Comparison of ENCODE assay signal across 10 mouse cellular contexts in genomic region chr5:122091070-122091469, GRCm38 (mm10). TPM values are rescaled to one million over a fixed set of nuclear protein-coding genes. Genes with fewer than 3 reads are reported as not detected.
DNase-seq lines count a peak whose midpoint lies in the region; ATAC-seq and TF ChIP-seq lines count a peak whose summit lies in the region.
"Had no signal": no experiment of that assay in that cellular context is flagged by ENCODE, and none has a peak within 500 bp of the region (broad histone marks: within the 10 kb centered on the region; RNA-seq: fewer than 3 reads in every experiment).

No protein-coding gene starts in this region.

- DNase-seq in heart, adult 9 months (ENCODE audit: low spot score in 2 of 2), result no peak
- peak; percentile 67 for DNase-seq in CD4-positive helper T cell, adult 2 months (ENCODE audit: low read depth, low spot score)
- peak; percentile 70 for DNase-seq in adrenal gland, postnatal 14 days
- peak; percentile 81 for DNase-seq in forebrain, embryonic 10.5 days (ENCODE audit: extremely low spot score, low spot score)
- DNase-seq in kidney, postnatal 25 days, result peak; percentile 62 to 63
- DNase-seq in midbrain, postnatal 0 days (ENCODE audit: low spot score), result peak; percentile 75
- DNase-seq in thymus, postnatal 14 days, result peak; percentile 75

- H3K4me3 ChIP-seq in heart, embryonic 16.5 days (ENCODE audit: low read length), result no peak overlapping the region
- H3K4me3 ChIP-seq in forebrain, embryonic 10.5 days, result no peak overlapping the region
- no peak overlapping the region for H3K4me3 ChIP-seq in midbrain, postnatal 0 days (ENCODE audit: low read depth, low read length)
- H3K4me3 ChIP-seq: erythroblast, embryonic 14.5 days; megakaryocyte, embryonic 14.5 days had no signal

- peak; percentile 89 for TF ChIP-seq CTCF in midbrain, postnatal 0 days (IDR thresholded peaks at IDR 0.05)

- H3K9ac ChIP-seq in heart, embryonic 16.5 days (ENCODE audit: low read length), result no peak overlapping the region
- no peak overlapping the region for H3K9ac ChIP-seq in midbrain, postnatal 0 days (replicated peaks; ENCODE audit: low read length, poor library complexity, severe bottlenecking)

- H3K36me3 ChIP-seq in heart, embryonic 16.5 days (ENCODE audit: control insufficient read depth, insufficient read depth), result peaks cover 2% of the 10 kb centered on the region; the same call in 1 of the 2 replicates
- no peaks in the 10 kb centered on the region for H3K36me3 ChIP-seq in forebrain, embryonic 10.5 days (replicated peaks)
- H3K36me3 ChIP-seq in midbrain, postnatal 0 days (ENCODE audit: insufficient read depth, low read length), result no peaks in the 10 kb centered on the region

- peaks cover 7% of the 10 kb centered on the region for H3K4me1 ChIP-seq in heart, embryonic 16.5 days (ENCODE audit: control insufficient read depth, insufficient read depth, low read length)
- H3K4me1 ChIP-seq in forebrain, embryonic 10.5 days, result peaks cover 9% of the 10 kb centered on the region; the same call in 1 of the 2 replicates
- H3K4me1 ChIP-seq in midbrain, postnatal 0 days (ENCODE audit: insufficient read depth, low read length), result no peaks in the 10 kb centered on the region
- H3K4me1 ChIP-seq: megakaryocyte, embryonic 14.5 days had no signal

- no peaks in the 10 kb centered on the region for H3K27me3 ChIP-seq in heart, embryonic 16.5 days (ENCODE audit: control insufficient read depth, insufficient read depth, low read length)
- 0 out of 2 replicates have a peak, but pooled peaks cover 1% of the 10 kb centered on the region for H3K27me3 ChIP-seq in forebrain, embryonic 10.5 days (ENCODE audit: poor library complexity, severe bottlenecking)
- H3K27me3 ChIP-seq in midbrain, postnatal 0 days (ENCODE audit: insufficient read depth, low read length), result no peaks in the 10 kb centered on the region

- 22% methylated on average over 15 of the region's 15 CpGs for WGBS in heart, embryonic 16.5 days
- WGBS in forebrain, embryonic 10.5 days, result 18% methylated on average over 15 of the region's 15 CpGs
- 12% methylated on average over 15 of the region's 15 CpGs for WGBS in midbrain, postnatal 0 days

- H3K27ac ChIP-seq in heart, embryonic 16.5 days (ENCODE audit: low read length), result peak overlapping the region; percentile 98
- no peak overlapping the region for H3K27ac ChIP-seq in forebrain, embryonic 10.5 days
- no peak overlapping the region for H3K27ac ChIP-seq in midbrain, postnatal 0 days (ENCODE audit: low read depth, low read length)

- H3K9me3 ChIP-seq in heart, embryonic 16.5 days (replicated peaks; ENCODE audit: control insufficient read depth, low read length), result peaks cover 5% of the 10 kb centered on the region; the same call in 1 of the 2 replicates
- H3K9me3 ChIP-seq in forebrain, embryonic 10.5 days, result peaks cover 6% of the 10 kb centered on the region; the same call in 1 of the 2 replicates
- H3K9me3 ChIP-seq in midbrain, postnatal 0 days (ENCODE audit: low read length), result no peaks in the 10 kb centered on the region

- no peak for ATAC-seq in heart, embryonic 16.5 days (replicated peaks; ENCODE audit: extremely low read depth, insufficient read depth, low FRiP score)
- ATAC-seq in midbrain, postnatal 0 days (ENCODE audit: low FRiP score), result no peak

- no peak overlapping the region for H3K4me2 ChIP-seq in heart, embryonic 16.5 days (ENCODE audit: low read depth, low read length)
- no peak overlapping the region for H3K4me2 ChIP-seq in midbrain, postnatal 0 days (ENCODE audit: low read depth, low read length, poor library complexity, severe bottlenecking)

RNA-seq across cellular contexts. Expression of gene Myl2, which starts 9.7 kb away (rescaled TPM):
- polyA plus RNA-seq in heart, embryonic 16.5 days (2015; fragmentation: Nextera tagmentation; extraction: Ambion mirVana), result 7,978 and 9,755 TPM in 2 replicates
- total RNA-seq in adrenal gland, postnatal 14 days (2021), result not detected in 2 replicates
- polyA plus RNA-seq in forebrain, embryonic 10.5 days (2016; fragmentation: Nextera tagmentation; extraction: Ambion mirVana), result not detected in 2 replicates
- 0.55 and 0.99 TPM in 2 replicates for total RNA-seq in midbrain, postnatal 0 days (2014; rRNA removed)
- 4.4 and 4.6 TPM in 2 replicates for polyA plus RNA-seq in midbrain, postnatal 0 days (2015; fragmentation: Nextera tagmentation; extraction: Ambion mirVana)
- polyA plus RNA-seq: erythroblast, embryonic 14.5 days had no signal

RNA-seq across cellular contexts. Expression of gene Cux2, which starts 41.2 kb away (rescaled TPM):
- 3.0 and 3.7 TPM in 2 replicates for polyA plus RNA-seq in heart, embryonic 16.5 days (2015; fragmentation: Nextera tagmentation; extraction: Ambion mirVana)
- total RNA-seq in adrenal gland, postnatal 14 days (2021), result 16.6 and 17.7 TPM in 2 replicates
- 5.0 and 6.5 TPM in 2 replicates for polyA plus RNA-seq in forebrain, embryonic 10.5 days (2016; fragmentation: Nextera tagmentation; extraction: Ambion mirVana)
- total RNA-seq in midbrain, postnatal 0 days (2014; rRNA removed), result 40.1 and 40.2 TPM in 2 replicates
- polyA plus RNA-seq in midbrain, postnatal 0 days (2015; fragmentation: Nextera tagmentation; extraction: Ambion mirVana), result 15.4 and 17.4 TPM in 2 replicates

RNA-seq across cellular contexts. Expression of gene Ccdc63, which starts 49.6 kb away (rescaled TPM):
- polyA plus RNA-seq in heart, embryonic 16.5 days (2015; fragmentation: Nextera tagmentation; extraction: Ambion mirVana), result 0.12 and 0.56 TPM in 2 replicates
- not detected in 2 replicates for total RNA-seq in adrenal gland, postnatal 14 days (2021)
- polyA plus RNA-seq in forebrain, embryonic 10.5 days (2016; fragmentation: Nextera tagmentation; extraction: Ambion mirVana), result not detected in 2 replicates
- 0.52 TPM in 1 of 2 replicates, not detected in the other for total RNA-seq in midbrain, postnatal 0 days (2014; rRNA removed)
- polyA plus RNA-seq in midbrain, postnatal 0 days (2015; fragmentation: Nextera tagmentation; extraction: Ambion mirVana), result not detected in 2 replicates
- polyA plus RNA-seq: erythroblast, embryonic 14.5 days had no signal

Comparison
In these comparisons a context has a peak if more than half of its experiments do, and no peak if none do; other contexts are left out.
1. DNase-seq: peak in CD4-positive helper T cell, adult 2 months (single experiment), adrenal gland, postnatal 14 days (single experiment), forebrain, embryonic 10.5 days (single experiment), kidney, postnatal 25 days (2 of 2), midbrain, postnatal 0 days (single experiment) and thymus, postnatal 14 days (single experiment); none in heart, adult 9 months (0 of 2).
2. RNA of gene Myl2, which starts 9.7 kb away (polyA plus RNA-seq): 7,978 to 9,755 TPM in heart, embryonic 16.5 days; 4.4 to 4.6 TPM in midbrain, postnatal 0 days and not detected in forebrain, embryonic 10.5 days; every median in the first group is over 1,000 times any median in the second.